Mouse (Mus musculus): ENCODE data around the gene Itsn1.

Itsn1 gene

GRCm38 (mm10) chr16:91846089-91846741 is 117.1 kb downstream of the Itsn1 start:
- no peak for DNase-seq (ENCODE audit: low read depth, low spot score)
- Histone ChIP-seq H3K27me3 (ENCODE audit: control insufficient read depth, insufficient read depth, low read length, poor library complexity, severe bottlenecking) (no peaks in the 10 kb centered on the region), H3K36me3 (ENCODE audit: control insufficient read depth, insufficient read depth, low read length, poor library complexity, severe bottlenecking) (peaks cover 1% of the 10 kb centered on the region; the same call in 1 of the 2 replicates)

- Histone ChIP-seq H3K36me3 (ENCODE audit: control insufficient read depth, insufficient read depth, low read length, poor library complexity, severe bottlenecking) (peaks cover 1% of the 10 kb centered on the region; the same call in 1 of the 2 replicates), H3K27me3 (ENCODE audit: control insufficient read depth, insufficient read depth, low read length, poor library complexity, severe bottlenecking) (no peaks in the 10 kb centered on the region)
- no peak for DNase-seq (ENCODE audit: low read depth, low spot score)
Measured at GRCm38 (mm10) chr16:91847525-91848225, 118.6 kb downstream of the Itsn1 start.

- DNase-seq (ENCODE audit: low read depth, low spot score): no peak
- Histone ChIP-seq H3K27me3 (ENCODE audit: control insufficient read depth, insufficient read depth, low read length, poor library complexity, severe bottlenecking) (no peaks in the 10 kb centered on the region), H3K36me3 (ENCODE audit: control insufficient read depth, insufficient read depth, low read length, poor library complexity, severe bottlenecking) (peaks cover 1% of the 10 kb centered on the region; the same call in 1 of the 2 replicates)
Measured at GRCm38 (mm10) chr16:91848505-91848904, 119.4 kb downstream of the Itsn1 start.

DNA sequence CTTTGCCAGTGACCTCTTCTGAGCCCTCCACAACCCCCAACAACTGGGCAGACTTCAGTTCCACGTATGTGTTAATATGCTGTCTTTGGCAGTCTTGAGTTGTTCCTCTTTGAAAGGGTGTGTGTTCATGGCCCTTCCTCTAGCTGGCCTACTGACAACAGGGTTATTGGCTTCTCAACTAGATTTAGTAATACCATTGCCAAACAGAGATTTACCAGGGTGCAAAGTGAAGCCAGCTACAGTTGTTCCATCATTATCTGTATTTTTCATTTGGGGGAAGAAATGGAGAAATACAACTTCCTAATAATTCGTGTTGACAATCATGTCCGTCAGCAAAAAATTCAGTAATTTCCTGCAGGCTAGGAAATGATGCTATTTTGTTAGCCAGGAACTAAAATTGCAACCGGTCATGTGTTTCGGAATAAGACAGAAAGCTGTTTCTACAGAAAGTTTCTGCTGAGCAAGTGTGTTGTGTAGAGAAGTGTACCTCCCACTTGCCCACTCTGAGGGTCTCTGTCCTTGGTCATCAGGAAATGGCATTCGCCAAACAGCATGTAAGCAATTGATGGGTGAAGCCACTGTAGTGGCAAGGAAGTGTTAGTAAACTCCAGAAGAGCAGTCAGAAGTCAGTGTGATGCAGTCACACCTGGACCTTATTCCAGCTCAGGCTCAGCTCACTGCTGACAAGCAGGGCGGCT is 120.0 kb downstream of the Itsn1 start:
- no peak for DNase-seq (ENCODE audit: low read depth, low spot score)
- H3K27me3 ChIP-seq (ENCODE audit: control insufficient read depth, insufficient read depth, low read length, poor library complexity, severe bottlenecking): no peaks in the 10 kb centered on the region
- peaks cover 1% of the 10 kb centered on the region; the same call in 1 of the 2 replicates for H3K36me3 ChIP-seq (ENCODE audit: control insufficient read depth, insufficient read depth, low read length, poor library complexity, severe bottlenecking)

GRCm38 (mm10) chr16:91850175-91850574 is 121.1 kb downstream of the Itsn1 start:
- Histone ChIP-seq H3K27me3 (ENCODE audit: control insufficient read depth, insufficient read depth, low read length, poor library complexity, severe bottlenecking) (no peaks in the 10 kb centered on the region), H3K36me3 (ENCODE audit: control insufficient read depth, insufficient read depth, low read length, poor library complexity, severe bottlenecking) (peaks cover 1% of the 10 kb centered on the region; the same call in 1 of the 2 replicates)
- DNase-seq (ENCODE audit: low read depth, low spot score): no peak

- DNase-seq (ENCODE audit: low read depth, low spot score): no peak
- Histone ChIP-seq H3K27me3 (ENCODE audit: control insufficient read depth, insufficient read depth, low read length, poor library complexity, severe bottlenecking) (no peaks in the 10 kb centered on the region), H3K36me3 (ENCODE audit: control insufficient read depth, insufficient read depth, low read length, poor library complexity, severe bottlenecking) (peaks cover 1% of the 10 kb centered on the region; the same call in 1 of the 2 replicates)
Measured at GRCm38 (mm10) chr16:91851456-91852231, 122.6 kb downstream of the Itsn1 start.

- Histone ChIP-seq H3K36me3 (ENCODE audit: control insufficient read depth, insufficient read depth, low read length, poor library complexity, severe bottlenecking) (peaks cover 1% of the 10 kb centered on the region; the same call in 1 of the 2 replicates), H3K27me3 (ENCODE audit: control insufficient read depth, insufficient read depth, low read length, poor library complexity, severe bottlenecking) (no peaks in the 10 kb centered on the region)
- no peak for DNase-seq (ENCODE audit: low read depth, low spot score)
Measured at GRCm38 (mm10) chr16:91852753-91853152, 123.7 kb downstream of the Itsn1 start.

DNA sequence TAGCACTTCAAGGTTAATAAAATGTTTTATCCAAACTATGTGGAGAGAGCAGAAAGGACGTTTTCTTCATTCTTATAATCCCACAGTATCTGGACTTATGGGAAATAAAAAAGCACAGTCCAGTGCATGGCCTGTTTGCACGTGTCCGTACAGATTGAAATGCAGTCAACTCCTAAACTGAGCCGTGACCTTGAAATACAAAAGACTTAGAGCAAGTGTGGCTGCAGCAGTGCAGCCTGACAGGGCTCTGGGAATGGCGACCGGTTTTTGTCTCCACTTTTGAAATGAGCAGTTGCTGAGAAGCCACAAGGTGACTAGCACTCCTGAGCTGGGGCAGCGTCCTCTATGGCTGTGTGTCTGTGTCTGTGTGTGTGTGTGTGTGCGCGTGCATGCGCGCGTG is 124.1 kb downstream of the Itsn1 start:
- DNase-seq (ENCODE audit: low read depth, low spot score): no peak
- H3K27me3 ChIP-seq (ENCODE audit: control insufficient read depth, insufficient read depth, low read length, poor library complexity, severe bottlenecking): no peaks in the 10 kb centered on the region
- H3K36me3 ChIP-seq (ENCODE audit: control insufficient read depth, insufficient read depth, low read length, poor library complexity, severe bottlenecking): peaks cover 2% of the 10 kb centered on the region; the same call in 1 of the 2 replicates

- no peak for DNase-seq (ENCODE audit: low read depth, low spot score)
- no peaks in the 10 kb centered on the region for H3K27me3 ChIP-seq (ENCODE audit: control insufficient read depth, insufficient read depth, low read length, poor library complexity, severe bottlenecking)
- 0 out of 2 replicates have a peak, but pooled peaks cover 1% of the 10 kb centered on the region for H3K36me3 ChIP-seq (ENCODE audit: control insufficient read depth, insufficient read depth, low read length, poor library complexity, severe bottlenecking)
Measured at GRCm38 (mm10) chr16:91858695-91859094, 129.6 kb downstream of the Itsn1 start.

DNA sequence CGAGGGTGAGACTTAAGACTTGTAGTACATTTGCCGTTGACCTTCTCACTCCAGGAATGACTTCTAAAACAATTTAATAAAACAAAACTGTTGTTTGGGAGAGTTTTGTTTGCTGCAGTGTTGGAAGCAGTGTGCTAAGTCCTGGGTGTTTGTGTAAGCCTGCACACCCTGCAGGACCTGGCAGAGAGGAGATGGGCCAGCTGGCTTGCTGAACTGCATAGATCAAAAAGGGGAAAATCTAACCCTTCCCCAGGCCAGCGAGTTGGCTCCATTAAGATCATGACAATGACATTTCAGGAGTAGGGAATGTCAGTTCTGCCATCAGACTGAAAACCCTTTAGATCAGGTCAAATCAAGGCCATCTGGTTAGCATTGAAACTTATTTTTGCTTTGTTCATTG is 130.1 kb downstream of the Itsn1 start:
- Histone ChIP-seq H3K27me3 (ENCODE audit: control insufficient read depth, insufficient read depth, low read length, poor library complexity, severe bottlenecking) (no peaks in the 10 kb centered on the region), H3K36me3 (ENCODE audit: control insufficient read depth, insufficient read depth, low read length, poor library complexity, severe bottlenecking) (0 out of 2 replicates have a peak, but pooled peaks cover 1% of the 10 kb centered on the region)
- no peak for DNase-seq (ENCODE audit: low read depth, low spot score)

- 0 out of 2 replicates have a peak, but pooled peaks cover 1% of the 10 kb centered on the region for H3K36me3 ChIP-seq (ENCODE audit: control insufficient read depth, insufficient read depth, low read length, poor library complexity, severe bottlenecking)
- no peaks in the 10 kb centered on the region for H3K27me3 ChIP-seq (ENCODE audit: control insufficient read depth, insufficient read depth, low read length, poor library complexity, severe bottlenecking)
- no peak for DNase-seq (ENCODE audit: low read depth, low spot score)
Measured at GRCm38 (mm10) chr16:91859958-91860357, 130.9 kb downstream of the Itsn1 start.

- no peaks in the 10 kb centered on the region for H3K27me3 ChIP-seq (ENCODE audit: control insufficient read depth, insufficient read depth, low read length, poor library complexity, severe bottlenecking)
- H3K36me3 ChIP-seq (ENCODE audit: control insufficient read depth, insufficient read depth, low read length, poor library complexity, severe bottlenecking): 0 out of 2 replicates have a peak, but pooled peaks cover 1% of the 10 kb centered on the region
- DNase-seq (ENCODE audit: low read depth, low spot score): no peak
Measured at GRCm38 (mm10) chr16:91860471-91861125, 131.5 kb downstream of the Itsn1 start.

DNA sequence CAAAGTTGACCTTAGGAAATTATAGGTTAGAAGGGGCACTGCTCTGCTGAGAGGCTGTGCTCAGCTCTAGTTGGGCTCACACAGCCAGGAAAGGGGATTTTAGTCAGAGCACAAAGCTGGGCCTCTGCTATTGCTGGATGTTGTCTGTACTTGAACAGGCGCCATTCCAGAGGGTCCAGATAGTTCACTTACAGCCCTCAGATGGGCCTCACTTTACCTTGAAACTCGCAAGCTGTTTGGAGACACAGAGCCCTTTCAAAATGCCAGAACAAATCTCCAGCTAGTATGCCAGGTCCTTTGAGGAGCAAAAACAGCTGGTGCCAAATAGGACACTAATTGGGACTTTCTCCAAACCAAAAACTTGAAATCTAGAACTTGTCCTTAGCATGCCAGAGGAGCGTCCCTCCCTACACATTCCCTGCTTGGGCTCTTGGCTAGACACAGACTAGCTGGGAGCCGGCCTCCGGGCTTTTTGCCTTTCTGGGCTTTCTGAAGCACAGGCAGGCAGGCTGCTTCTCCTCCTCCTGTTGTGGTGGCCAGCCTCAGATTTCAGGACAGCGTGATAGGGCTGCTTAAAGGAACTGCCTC is 132.8 kb downstream of the Itsn1 start:
- no peak for DNase-seq (ENCODE audit: low read depth, low spot score)
- no peaks in the 10 kb centered on the region for H3K27me3 ChIP-seq (ENCODE audit: control insufficient read depth, insufficient read depth, low read length, poor library complexity, severe bottlenecking)
- 0 out of 2 replicates have a peak, but pooled peaks cover 1% of the 10 kb centered on the region for H3K36me3 ChIP-seq (ENCODE audit: control insufficient read depth, insufficient read depth, low read length, poor library complexity, severe bottlenecking)

All from splenic B cell, adult 2 months (primary cell).